Mouse (Mus musculus): ENCODE measurements at regions not wholly inside any gene's neighbourhood (a gene's known extent, or its start where the extent isn't known, plus 50 kb on each side); places are given as distances from the start of the nearest gene placed in this dataset.

- H3K4me1 ChIP-seq (ENCODE audit: control insufficient read depth, insufficient read depth, low read length), result no peaks in the 10 kb centered on the region
- no peaks in the 10 kb centered on the region for H3K36me3 ChIP-seq (ENCODE audit: control insufficient read depth, insufficient read depth, low read length)
- no peak overlapping the region for H3K9ac ChIP-seq (ENCODE audit: low read length)
- no peak overlapping the region for H3K27ac ChIP-seq (ENCODE audit: low read depth, low read length)
- DNase-seq (ENCODE audit: low spot score) (no peak), ATAC-seq (ENCODE audit: insufficient read depth, low FRiP score, low TSS enrichment) (no peak)
- WGBS, result 77% methylated on average over 20 of the region's 20 CpGs
- no peak overlapping the region for H3K4me2 ChIP-seq (ENCODE audit: low read depth)
- H3K4me3 ChIP-seq (ENCODE audit: low read depth, low read length), result no peak overlapping the region
- no peaks in the 10 kb centered on the region for H3K9me3 ChIP-seq (ENCODE audit: control insufficient read depth, low read length)
- no peaks in the 10 kb centered on the region for H3K27me3 ChIP-seq (ENCODE audit: control insufficient read depth, insufficient read depth, low read length)
These were observed 56.6 kb upstream of the Slc25a33 start for GRCm38 (mm10) chr4:149830551-149831192.

- H3K27me3 ChIP-seq (ENCODE audit: control insufficient read depth, insufficient read depth, low read length), result no peaks in the 10 kb centered on the region
- no peak overlapping the region for H3K9ac ChIP-seq (ENCODE audit: low read length)
- ATAC-seq (ENCODE audit: insufficient read depth, low FRiP score, low TSS enrichment), result no peak
- H3K4me3 ChIP-seq (ENCODE audit: low read depth, low read length), result no peak overlapping the region
- H3K9me3 ChIP-seq (ENCODE audit: control insufficient read depth, low read length), result no peaks in the 10 kb centered on the region
- no peaks in the 10 kb centered on the region for H3K36me3 ChIP-seq (ENCODE audit: control insufficient read depth, insufficient read depth, low read length)
- WGBS, result 94% methylated on average over 4 of the region's 4 CpGs
- no peak overlapping the region for H3K4me2 ChIP-seq (ENCODE audit: low read depth)
- H3K27ac ChIP-seq (ENCODE audit: low read depth, low read length), result no peak overlapping the region
- DNase-seq (ENCODE audit: low spot score), result no peak
- no peaks in the 10 kb centered on the region for H3K4me1 ChIP-seq (ENCODE audit: control insufficient read depth, insufficient read depth, low read length)
These were observed 55.9 kb upstream of the Slc25a33 start for GRCm38 (mm10) chr4:149829964-149830363.

- no peak overlapping the region for H3K4me2 ChIP-seq (ENCODE audit: low read depth)
- ATAC-seq (ENCODE audit: insufficient read depth, low FRiP score, low TSS enrichment) (no peak), DNase-seq (ENCODE audit: low spot score) (no peak)
- H3K27me3 ChIP-seq (ENCODE audit: control insufficient read depth, insufficient read depth, low read length), result no peaks in the 10 kb centered on the region
- H3K4me3 ChIP-seq (ENCODE audit: low read depth, low read length), result no peak overlapping the region
- 95% methylated on average over 4 of the region's 4 CpGs for WGBS
- no peak overlapping the region for H3K9ac ChIP-seq (ENCODE audit: low read length)
- no peaks in the 10 kb centered on the region for H3K36me3 ChIP-seq (ENCODE audit: control insufficient read depth, insufficient read depth, low read length)
- H3K9me3 ChIP-seq (ENCODE audit: control insufficient read depth, low read length), result no peaks in the 10 kb centered on the region
- H3K4me1 ChIP-seq (ENCODE audit: control insufficient read depth, insufficient read depth, low read length), result no peaks in the 10 kb centered on the region
- H3K27ac ChIP-seq (ENCODE audit: low read depth, low read length), result no peak overlapping the region
These were observed 53.7 kb upstream of the Slc25a33 start for GRCm38 (mm10) chr4:149827784-149828183.
